Mouse (Mus musculus) myocyte (in vitro differentiated cells): ENCODE measurements around the gene Man2a2.

Experiments used
- E2F4 ChIP-seq: IDR thresholded peaks from one replicate; pipeline ENCODE4 v1.6.1; 2011; ENCODE audit warnings: mild to moderate bottlenecking, control low read depth, moderate library complexity; ENCODE audit not compliant: insufficient read depth
- MAX ChIP-seq: IDR thresholded peaks from one replicate; pipeline ENCODE4 v1.6.1; 2011; ENCODE audit warnings: low read depth, mild to moderate bottlenecking, control low read depth
- MYOG ChIP-seq, 3 experiments: IDR thresholded peaks; one replicate each; pipeline ENCODE4 v1.6.1; 2011; ENCODE audit warnings: control low read depth in 2 of 3, low read depth in 2 of 3, mild to moderate bottlenecking in 2 of 3; ENCODE audit not compliant: insufficient read length in 2 of 3, control insufficient read depth in 1 of 3, insufficient read depth in 1 of 3
- POLR2A ChIP-seq: IDR thresholded peaks from one replicate; pipeline ENCODE4 v1.6.1; 2011; ENCODE audit warnings: low read depth, mild to moderate bottlenecking, control low read depth, moderate library complexity; ENCODE audit not compliant: insufficient read length
- POLR2AphosphoS2 ChIP-seq: IDR thresholded peaks from one replicate; pipeline ENCODE4 v1.6.1; 2011; ENCODE audit warnings: low read depth, control low read depth; ENCODE audit not compliant: insufficient read length
- REST ChIP-seq: IDR thresholded peaks from one replicate; pipeline ENCODE4 v1.6.1; 2011; ENCODE audit warnings: mild to moderate bottlenecking, control low read depth, moderate library complexity; ENCODE audit not compliant: insufficient read depth, insufficient read length
- SRF ChIP-seq: IDR thresholded peaks from one replicate; pipeline ENCODE4 v1.6.1; 2011; ENCODE audit warnings: low read depth; ENCODE audit not compliant: control insufficient read depth, insufficient read length
- TCF12 ChIP-seq: IDR thresholded peaks from one replicate; pipeline ENCODE4 v1.6.1; 2011; ENCODE audit warnings: mild to moderate bottlenecking, control low read depth; ENCODE audit not compliant: poor library complexity, insufficient read depth, severe bottlenecking
- USF1 ChIP-seq: IDR thresholded peaks from one replicate; pipeline ENCODE4 v1.6.1; 2011; ENCODE audit warnings: low read depth, mild to moderate bottlenecking, control low read depth, moderate library complexity

DNA sequence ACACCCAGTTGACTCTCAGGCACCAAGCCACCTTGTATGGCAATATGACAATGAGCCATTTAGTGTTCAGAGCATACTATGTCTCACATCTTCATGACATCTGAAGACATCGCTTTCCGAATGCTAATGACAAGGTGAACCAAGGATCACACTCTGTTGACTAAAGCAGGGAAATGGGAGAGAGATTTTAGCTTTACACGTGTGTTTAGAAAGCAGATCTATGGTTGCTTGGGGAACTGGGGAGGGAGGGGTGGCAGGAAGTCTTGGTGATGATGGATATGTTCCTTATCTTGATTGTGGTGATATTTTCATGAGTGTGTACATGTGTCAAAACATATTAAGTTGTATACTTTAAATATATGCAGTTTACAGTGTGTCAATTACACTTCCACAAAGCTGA, 35.0 kb upstream of the Man2a2 start:
- no peak for TF ChIP-seq POLR2A
- TF ChIP-seq USF1, result no peak
- no peak for TF ChIP-seq E2F4
- no peak for TF ChIP-seq TCF12
- TF ChIP-seq MAX, result no peak
- no peak for TF ChIP-seq POLR2AphosphoS2
- no peak for TF ChIP-seq SRF
- TF ChIP-seq REST, result no peak
- no peak for TF ChIP-seq MYOG (IDR thresholded peaks at IDR 0.05; ENCODE audit: control insufficient read depth in 1 of 3, insufficient read depth in 1 of 3, insufficient read length in 2 of 3, low read depth in 2 of 3)
